Mouse (Mus musculus) erythroblast, adult 5-6 weeks (primary cell): ENCODE measurements around the gene Krt35. TPM values are rescaled to one million over a fixed set of nuclear protein-coding genes. Genes with fewer than 3 reads are reported as not detected.

Source experiments
- ATAC-seq: replicated peaks from 2 replicates; pipeline ENCODE4 v1.8.0; 2016; ENCODE audit warnings: moderate number of reproducible peaks, mild to moderate bottlenecking, moderate TSS enrichment, inconsistent platforms; ENCODE audit not compliant: poor library complexity, low FRiP score, severe bottlenecking
- total RNA-seq, 2 experiments: library from RNA; stranded (forward) in 1 of 2; stranded (reverse) in 1 of 2; fragments of 150-400 nt in 1 of 2; fragments of 200-764, 138-1000 nt in 1 of 2; gene quantifications; 2 replicates each; pipeline versions ENCODE4 v1.2.3 to v1.2.4; 2015 to 2017; ENCODE audit warnings: low replicate concordance in 2 of 2

The Krt35 gene
- total RNA-seq, 2 experiments from 2014 or later, result not detected

- no peak for ATAC-seq
These were observed 28.6 kb downstream of the Krt35 start for GRCm38 (mm10) chr11:100067293-100068036.

- no peak for ATAC-seq
These were observed 29.6 kb downstream of the Krt35 start for GRCm38 (mm10) chr11:100066236-100067010.

- ATAC-seq, result no peak
These were observed 37.2 kb downstream of the Krt35 start for GRCm38 (mm10) chr11:100058875-100059274.

GRCm38 (mm10) chr11:100055686-100056655, 40.1 kb downstream of the Krt35 start:
- ATAC-seq, result no peak

GRCm38 (mm10) chr11:100050451-100050850, 45.6 kb downstream of the Krt35 start, which contains the start of gene Krt31:
Krt31 (minus strand) TSS chr11:100050551.
- no peak for ATAC-seq

- no peak for ATAC-seq
These were observed 48.8 kb downstream of the Krt35 start for GRCm38 (mm10) chr11:100047193-100047592.

GRCm38 (mm10) chr11:100046303-100046866, 49.7 kb downstream of the Krt35 start:
- ATAC-seq, result no peak

Other genes starting within 250 kb of the Krt35 start
- not detected in 2 replicates for gene Krtap4-16, start 244.6 kb downstream of the Krt35 start, total RNA-seq (2015; ENCODE audit: low replicate concordance)
- not detected in 2 replicates for gene Krtap4-16, start 244.6 kb downstream of the Krt35 start, total RNA-seq (2017; ENCODE audit: low replicate concordance)
- gene Gm11568, start 238.3 kb downstream of the Krt35 start, total RNA-seq (2015; ENCODE audit: low replicate concordance), result not detected in 2 replicates
- gene Gm11568, start 238.3 kb downstream of the Krt35 start, total RNA-seq (2017; ENCODE audit: low replicate concordance), result not detected in 2 replicates
- not detected in 2 replicates for gene Gm11559, start 231.8 kb downstream of the Krt35 start, total RNA-seq (2015; ENCODE audit: low replicate concordance)
- 1.3 TPM in 1 of 2 replicates, not detected in the other for gene Gm11559, start 231.8 kb downstream of the Krt35 start, total RNA-seq (2017; ENCODE audit: low replicate concordance)
- gene Krtap9-1, start 222.9 kb downstream of the Krt35 start, total RNA-seq (2015; ENCODE audit: low replicate concordance), result not detected in 2 replicates
- not detected in 2 replicates for gene Krtap9-1, start 222.9 kb downstream of the Krt35 start, total RNA-seq (2017; ENCODE audit: low replicate concordance)
- gene Gm11567, start 217.1 kb downstream of the Krt35 start, total RNA-seq (2015; ENCODE audit: low replicate concordance), result not detected in 2 replicates
- not detected in 2 replicates for gene Gm11567, start 217.1 kb downstream of the Krt35 start, total RNA-seq (2017; ENCODE audit: low replicate concordance)
- not detected in 2 replicates for gene Krtap31-1, start 188.3 kb downstream of the Krt35 start, total RNA-seq (2015; ENCODE audit: low replicate concordance)
- gene Krtap31-1, start 188.3 kb downstream of the Krt35 start, total RNA-seq (2017; ENCODE audit: low replicate concordance), result not detected in 2 replicates
- not detected in 2 replicates for gene Gm11565, start 181.5 kb downstream of the Krt35 start, total RNA-seq (2015; ENCODE audit: low replicate concordance)
- not detected in 2 replicates for gene Gm11565, start 181.5 kb downstream of the Krt35 start, total RNA-seq (2017; ENCODE audit: low replicate concordance)
- not detected in 2 replicates for gene Krtap31-2, start 159.9 kb downstream of the Krt35 start, total RNA-seq (2015; ENCODE audit: low replicate concordance)
- not detected in 2 replicates for gene Krtap31-2, start 159.9 kb downstream of the Krt35 start, total RNA-seq (2017; ENCODE audit: low replicate concordance)
- not detected in 2 replicates for gene Krtap9-5, start 147.8 kb downstream of the Krt35 start, total RNA-seq (2015; ENCODE audit: low replicate concordance)
- gene Krtap9-5, start 147.8 kb downstream of the Krt35 start, total RNA-seq (2017; ENCODE audit: low replicate concordance), result not detected in 2 replicates
- gene Krtap29-1, start 117.2 kb downstream of the Krt35 start, total RNA-seq (2015; ENCODE audit: low replicate concordance), result not detected in 2 replicates
- not detected in 2 replicates for gene Krtap29-1, start 117.2 kb downstream of the Krt35 start, total RNA-seq (2017; ENCODE audit: low replicate concordance)
- gene Krtap16-1, start 109.6 kb downstream of the Krt35 start, total RNA-seq (2015; ENCODE audit: low replicate concordance), result not detected in 2 replicates
- not detected in 2 replicates for gene Krtap16-1, start 109.6 kb downstream of the Krt35 start, total RNA-seq (2017; ENCODE audit: low replicate concordance)
- not detected in 2 replicates for gene Krtap17-1, start 102.2 kb downstream of the Krt35 start, total RNA-seq (2015; ENCODE audit: low replicate concordance)
- gene Krtap17-1, start 102.2 kb downstream of the Krt35 start, total RNA-seq (2017; ENCODE audit: low replicate concordance), result not detected in 2 replicates
- gene Krt33a, start 80.0 kb downstream of the Krt35 start, total RNA-seq (2015; ENCODE audit: low replicate concordance), result not detected in 2 replicates
- not detected in 2 replicates for gene Krt33a, start 80.0 kb downstream of the Krt35 start, total RNA-seq (2017; ENCODE audit: low replicate concordance)
- gene Krt33b, start 66.4 kb downstream of the Krt35 start, total RNA-seq (2015; ENCODE audit: low replicate concordance), result not detected in 2 replicates
- gene Krt33b, start 66.4 kb downstream of the Krt35 start, total RNA-seq (2017; ENCODE audit: low replicate concordance), result not detected in 2 replicates
- not detected in 2 replicates for gene Krt34, start 54.7 kb downstream of the Krt35 start, total RNA-seq (2015; ENCODE audit: low replicate concordance)
- not detected in 2 replicates for gene Krt34, start 54.7 kb downstream of the Krt35 start, total RNA-seq (2017; ENCODE audit: low replicate concordance)
- not detected in 2 replicates for gene Krt31, start 45.7 kb downstream of the Krt35 start, total RNA-seq (2015; ENCODE audit: low replicate concordance)
- gene Krt31, start 45.7 kb downstream of the Krt35 start, total RNA-seq (2017; ENCODE audit: low replicate concordance), result not detected in 2 replicates
- gene Krt32, start 8.0 kb downstream of the Krt35 start, total RNA-seq (2015; ENCODE audit: low replicate concordance), result not detected in 2 replicates
- not detected in 2 replicates for gene Krt32, start 8.0 kb downstream of the Krt35 start, total RNA-seq (2017; ENCODE audit: low replicate concordance)
- not detected in 2 replicates for gene Krt36, start 9.4 kb upstream of the Krt35 start, total RNA-seq (2015; ENCODE audit: low replicate concordance)
- gene Krt36, start 9.4 kb upstream of the Krt35 start, total RNA-seq (2017; ENCODE audit: low replicate concordance), result not detected in 2 replicates
- not detected in 2 replicates for gene Krt13, start 25.3 kb upstream of the Krt35 start, total RNA-seq (2015; ENCODE audit: low replicate concordance)
- gene Krt13, start 25.3 kb upstream of the Krt35 start, total RNA-seq (2017; ENCODE audit: low replicate concordance), result not detected in 2 replicates
- gene Krt15, start 39.7 kb upstream of the Krt35 start, total RNA-seq (2015; ENCODE audit: low replicate concordance), result not detected in 2 replicates
- gene Krt15, start 39.7 kb upstream of the Krt35 start, total RNA-seq (2017; ENCODE audit: low replicate concordance), result not detected in 2 replicates
- gene Krt19, start 52.4 kb upstream of the Krt35 start, total RNA-seq (2015; ENCODE audit: low replicate concordance), result not detected in 2 replicates
- gene Krt19, start 52.4 kb upstream of the Krt35 start, total RNA-seq (2017; ENCODE audit: low replicate concordance), result not detected in 2 replicates
- not detected in 2 replicates for gene Krt9, start 97.0 kb upstream of the Krt35 start, total RNA-seq (2015; ENCODE audit: low replicate concordance)
- gene Krt9, start 97.0 kb upstream of the Krt35 start, total RNA-seq (2017; ENCODE audit: low replicate concordance), result 0.28 TPM in 1 of 2 replicates, not detected in the other
- gene Krt14, start 111.3 kb upstream of the Krt35 start, total RNA-seq (2015; ENCODE audit: low replicate concordance), result not detected in 2 replicates
- not detected in 2 replicates for gene Krt14, start 111.3 kb upstream of the Krt35 start, total RNA-seq (2017; ENCODE audit: low replicate concordance)
- not detected in 2 replicates for gene Krt16, start 152.7 kb upstream of the Krt35 start, total RNA-seq (2015; ENCODE audit: low replicate concordance)
- not detected in 2 replicates for gene Krt16, start 152.7 kb upstream of the Krt35 start, total RNA-seq (2017; ENCODE audit: low replicate concordance)
- not detected in 2 replicates for gene Krt17, start 164.8 kb upstream of the Krt35 start, total RNA-seq (2015; ENCODE audit: low replicate concordance)
- not detected in 2 replicates for gene Krt17, start 164.8 kb upstream of the Krt35 start, total RNA-seq (2017; ENCODE audit: low replicate concordance)
- not detected in 2 replicates for gene Krt42, start 173.6 kb upstream of the Krt35 start, total RNA-seq (2015; ENCODE audit: low replicate concordance)
- gene Krt42, start 173.6 kb upstream of the Krt35 start, total RNA-seq (2017; ENCODE audit: low replicate concordance), result not detected in 2 replicates
- 580 and 688 TPM in 2 replicates for gene Eif1, start 223.6 kb upstream of the Krt35 start, total RNA-seq (2015; ENCODE audit: low replicate concordance)
- gene Eif1, start 223.6 kb upstream of the Krt35 start, total RNA-seq (2017; ENCODE audit: low replicate concordance), result 168 and 350 TPM in 2 replicates
- not detected in 2 replicates for gene Gast, start 238.2 kb upstream of the Krt35 start, total RNA-seq (2015; ENCODE audit: low replicate concordance)
- not detected in 2 replicates for gene Gast, start 238.2 kb upstream of the Krt35 start, total RNA-seq (2017; ENCODE audit: low replicate concordance)